Mouse (Mus musculus): Measurements from ENCODE around the gene Ntsr2. TPM values are rescaled to one million over a fixed set of nuclear protein-coding genes. Genes with fewer than 3 reads are reported as not detected.

The Ntsr2 gene
- polyA plus RNA-seq (2015; fragmentation: Nextera tagmentation; extraction: Ambion mirVana), result not detected in 2 replicates

GRCm38 (mm10) chr12:16653332-16654093 lies at the start of gene Ntsr2:
TSS of gene Ntsr2 (plus strand) at chr12:16653382.
- WGBS (ENCODE audit: insufficient replicate concordance), result 6% methylated on average over 51 of the region's 58 CpGs
- H3K4me3 ChIP-seq (ENCODE audit: low read depth, low read length), result no peak within 1 kb of the TSS
- TF ChIP-seq EP300 (IDR thresholded peaks at IDR 0.05; ENCODE audit: low read depth) (no peak), CTCF (IDR thresholded peaks at IDR 0.05; ENCODE audit: low read depth) (no peak)

DNA sequence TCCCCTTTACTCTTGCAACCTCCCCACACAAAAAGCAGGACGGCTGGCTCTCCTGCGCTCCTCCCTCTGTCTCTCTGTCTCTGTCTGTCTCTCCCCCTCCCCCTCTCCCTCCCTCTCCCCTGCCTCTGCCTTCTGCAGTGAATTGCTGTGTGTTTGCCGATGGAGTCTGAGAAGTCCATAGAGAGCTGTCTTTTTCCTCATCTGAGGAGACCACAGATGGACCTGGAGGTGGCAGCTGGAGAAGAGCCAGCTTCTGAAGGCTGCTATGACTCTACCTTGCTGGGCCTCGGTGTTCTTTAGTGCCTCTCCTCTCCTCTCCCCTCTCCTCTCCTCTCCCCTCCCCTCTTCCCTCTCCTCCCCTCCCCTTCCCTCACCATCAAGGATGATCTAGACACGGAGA lies 47.6 kb upstream of the Ntsr2 start:
- Histone ChIP-seq H3K9ac (replicated peaks) (no peak overlapping the region), H3K4me1 (ENCODE audit: insufficient read depth) (no peaks in the 10 kb centered on the region), H3K9me3 (ENCODE audit: low read length) (no peaks in the 10 kb centered on the region), H3K4me3 (ENCODE audit: low read depth, low read length) (no peak overlapping the region), H3K36me3 (replicated peaks; ENCODE audit: insufficient read depth, low read length) (no peaks in the 10 kb centered on the region), H3K27me3 (ENCODE audit: insufficient read depth, low read length) (no peaks in the 10 kb centered on the region), H3K4me2 (ENCODE audit: low read depth, low read length) (no peak overlapping the region), H3K27ac (ENCODE audit: low read depth) (no peak overlapping the region)
- DNase-seq (no peak), ATAC-seq (no peak)
- no peak for TF ChIP-seq CTCF (IDR thresholded peaks at IDR 0.05; ENCODE audit: low read depth)
- no peak for TF ChIP-seq EP300 (IDR thresholded peaks at IDR 0.05; ENCODE audit: low read depth)
- WGBS (ENCODE audit: insufficient replicate concordance), result 65% methylated on average over 5 of the region's 5 CpGs

More at GRCm38 (mm10) chr12:16653332-16654093, at the start of gene Ntsr2:
- no peaks in the 10 kb centered on the region for H3K9me3 ChIP-seq (ENCODE audit: low read length)
- peaks cover 29% of the 10 kb centered on the region for H3K27me3 ChIP-seq (ENCODE audit: insufficient read depth, low read length)
- no peaks in the 10 kb centered on the region for H3K36me3 ChIP-seq (replicated peaks; ENCODE audit: insufficient read depth, low read length)
- peak; percentile 77 for DNase-seq
- no peak within 1 kb of the TSS for H3K27ac ChIP-seq (ENCODE audit: low read depth)
- 0 out of 2 replicates have a peak, but pooled peaks cover 2% of the 10 kb centered on the region for H3K4me1 ChIP-seq (ENCODE audit: insufficient read depth)
- peak within 1 kb of the TSS; percentile 32 for H3K4me2 ChIP-seq (ENCODE audit: low read depth, low read length)
- H3K9ac ChIP-seq (replicated peaks), result no peak within 1 kb of the TSS
- ATAC-seq, result peak; percentile 91

- H3K4me2 ChIP-seq (ENCODE audit: low read depth, low read length), result no peak within 1 kb of the TSS
- H3K4me1 ChIP-seq (ENCODE audit: insufficient read depth), result no peaks in the 10 kb centered on the region
- ATAC-seq (no peak), DNase-seq (no peak)
- no peaks in the 10 kb centered on the region for H3K9me3 ChIP-seq (ENCODE audit: low read length)
- no peak for TF ChIP-seq CTCF (IDR thresholded peaks at IDR 0.05; ENCODE audit: low read depth)
- TF ChIP-seq EP300 (IDR thresholded peaks at IDR 0.05; ENCODE audit: low read depth), result no peak
- no peak within 1 kb of the TSS for H3K9ac ChIP-seq (replicated peaks)
- WGBS (ENCODE audit: insufficient replicate concordance), result 61% methylated on average over 2 of the region's 2 CpGs
- no peak within 1 kb of the TSS for H3K4me3 ChIP-seq (ENCODE audit: low read depth, low read length)
- H3K36me3 ChIP-seq (replicated peaks; ENCODE audit: insufficient read depth, low read length), result no peaks in the 10 kb centered on the region
- no peaks in the 10 kb centered on the region for H3K27me3 ChIP-seq (ENCODE audit: insufficient read depth, low read length)
- H3K27ac ChIP-seq (ENCODE audit: low read depth), result no peak within 1 kb of the TSS
These were observed 42.2 kb upstream of the Ntsr2 start, which contains the start of gene Lpin1 for GRCm38 (mm10) chr12:16610936-16611335. TSS of gene Lpin1 (minus strand) at chr12:16610966.

DNA sequence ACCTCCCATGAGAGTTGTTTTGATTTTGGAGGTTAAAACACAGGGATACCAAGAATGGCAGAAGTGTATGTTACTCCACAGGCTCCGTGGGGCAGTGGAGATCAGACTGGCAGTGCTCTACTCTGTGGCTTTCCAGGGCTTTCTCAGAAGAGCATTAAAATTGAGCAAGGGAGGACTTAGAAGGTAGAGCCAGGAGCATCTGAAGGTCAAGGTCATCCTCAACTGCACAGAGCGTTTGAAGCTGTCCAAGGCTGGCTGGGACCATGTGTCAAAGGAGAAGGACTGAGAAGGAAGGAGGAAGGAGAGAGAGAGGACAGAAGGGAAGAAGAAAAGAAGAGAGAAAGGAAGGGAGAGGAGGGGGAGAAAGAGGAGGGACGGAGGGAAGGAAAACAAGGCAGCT lies 38.6 kb upstream of the Ntsr2 start:
- ATAC-seq (no peak), DNase-seq (no peak)
- no peak for TF ChIP-seq EP300 (IDR thresholded peaks at IDR 0.05; ENCODE audit: low read depth)
- no peak for TF ChIP-seq CTCF (IDR thresholded peaks at IDR 0.05; ENCODE audit: low read depth)
- Histone ChIP-seq H3K4me3 (ENCODE audit: low read depth, low read length) (no peak overlapping the region), H3K9me3 (ENCODE audit: low read length) (no peaks in the 10 kb centered on the region), H3K4me1 (ENCODE audit: insufficient read depth) (peaks cover 4% of the 10 kb centered on the region; the same call in 1 of the 2 replicates), H3K4me2 (ENCODE audit: low read depth, low read length) (no peak overlapping the region), H3K9ac (replicated peaks) (no peak overlapping the region), H3K36me3 (replicated peaks; ENCODE audit: insufficient read depth, low read length) (no peaks in the 10 kb centered on the region), H3K27me3 (ENCODE audit: insufficient read depth, low read length) (no peaks in the 10 kb centered on the region), H3K27ac (ENCODE audit: low read depth) (no peak overlapping the region)
- WGBS (ENCODE audit: insufficient replicate concordance), result 43% methylated on average over 3 of the region's 3 CpGs

DNA sequence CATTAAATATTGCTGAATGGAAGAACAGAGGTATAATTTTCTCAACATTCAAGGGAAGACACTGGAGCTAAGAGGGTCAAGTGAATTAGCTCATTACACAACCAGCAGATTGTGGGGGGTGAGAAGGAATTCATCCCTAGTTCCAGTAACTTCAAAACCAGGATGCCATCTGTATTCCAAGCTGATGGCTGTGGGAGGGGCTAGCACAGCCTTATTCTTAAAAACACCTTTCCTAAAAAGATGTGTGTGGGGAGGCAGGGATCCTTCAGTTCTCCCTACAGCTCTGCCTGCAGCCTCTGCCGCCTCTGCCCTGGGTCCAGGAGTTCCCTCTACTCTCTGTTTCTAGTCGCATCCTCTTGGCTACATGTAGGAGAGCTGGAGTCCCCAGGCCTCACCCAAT lies 37.4 kb upstream of the Ntsr2 start:
- no peak overlapping the region for H3K4me2 ChIP-seq (ENCODE audit: low read depth, low read length)
- H3K4me1 ChIP-seq (ENCODE audit: insufficient read depth), result peaks cover 11% of the 10 kb centered on the region
- DNase-seq, result no peak
- TF ChIP-seq CTCF (IDR thresholded peaks at IDR 0.05; ENCODE audit: low read depth) (no peak), EP300 (IDR thresholded peaks at IDR 0.05; ENCODE audit: low read depth) (no peak)
- H3K4me3 ChIP-seq (ENCODE audit: low read depth, low read length), result no peak overlapping the region
- no peaks in the 10 kb centered on the region for H3K27me3 ChIP-seq (ENCODE audit: insufficient read depth, low read length)
- no peak for ATAC-seq
- 72% methylated on average over 2 of the region's 2 CpGs for WGBS (ENCODE audit: insufficient replicate concordance)
- no peaks in the 10 kb centered on the region for H3K36me3 ChIP-seq (replicated peaks; ENCODE audit: insufficient read depth, low read length)
- H3K9ac ChIP-seq (replicated peaks), result no peak overlapping the region
- no peak overlapping the region for H3K27ac ChIP-seq (ENCODE audit: low read depth)
- H3K9me3 ChIP-seq (ENCODE audit: low read length), result no peaks in the 10 kb centered on the region

- H3K27me3 ChIP-seq (ENCODE audit: insufficient read depth, low read length), result no peaks in the 10 kb centered on the region
- H3K4me3 ChIP-seq (ENCODE audit: low read depth, low read length), result no peak overlapping the region
- peak overlapping the region; percentile 93 for H3K27ac ChIP-seq (ENCODE audit: low read depth)
- DNase-seq, result peak; percentile 86
- H3K4me2 ChIP-seq (ENCODE audit: low read depth, low read length), result no peak overlapping the region
- 45% methylated on average over 12 of the region's 12 CpGs for WGBS (ENCODE audit: insufficient replicate concordance)
- no peaks in the 10 kb centered on the region for H3K36me3 ChIP-seq (replicated peaks; ENCODE audit: insufficient read depth, low read length)
- H3K4me1 ChIP-seq (ENCODE audit: insufficient read depth), result peaks cover 14% of the 10 kb centered on the region
- ATAC-seq, result peak; percentile 88
- no peaks in the 10 kb centered on the region for H3K9me3 ChIP-seq (ENCODE audit: low read length)
- no peak overlapping the region for H3K9ac ChIP-seq (replicated peaks)
- no peak for TF ChIP-seq CTCF (IDR thresholded peaks at IDR 0.05; ENCODE audit: low read depth)
- TF ChIP-seq EP300 (IDR thresholded peaks at IDR 0.05; ENCODE audit: low read depth), result peak; percentile 93
These were observed 34.5 kb upstream of the Ntsr2 start for GRCm38 (mm10) chr12:16618512-16619274.
